Mouse (Mus musculus) ES-E14 (cell line): Measurements from ENCODE around the gene Gm20532. TPM values are rescaled to one million over a fixed set of nuclear protein-coding genes. Genes with fewer than 3 reads are reported as not detected.

Experiments
- DNase-seq: peaks from one replicate; pipeline ENCODE4 v3.0.0-alpha.2; 2013; ENCODE audit warnings: low read depth, low spot score
- H3K27ac ChIP-seq: 2 replicates; pipeline ENCODE4 v1.5.1; 2012; ENCODE audit warnings: low read depth, mild to moderate bottlenecking, low read length, moderate library complexity, mixed read lengths; ENCODE audit not compliant: poor library complexity, insufficient read depth, severe bottlenecking
- H3K36me3 ChIP-seq: 2 replicates; pipeline ENCODE4 v1.6.1; 2012; ENCODE audit warnings: mild to moderate bottlenecking, low read length, moderate library complexity, mixed read lengths; ENCODE audit not compliant: control insufficient read depth, poor library complexity, insufficient read depth, severe bottlenecking
- H3K4me1 ChIP-seq, 2 experiments: fragments of 150-350 bp in 1 of 2; sonication (generic) in 1 of 2; 2 replicates each; pipeline ENCODE4 v1.6.1; 2012; ENCODE audit warnings: low read length in 2 of 2, mild to moderate bottlenecking in 1 of 2, mixed read lengths in 1 of 2; ENCODE audit not compliant: control insufficient read depth in 2 of 2, insufficient read depth in 2 of 2, poor library complexity in 1 of 2
- H3K4me3 ChIP-seq, 2 experiments: fragments of 150-350 bp in 1 of 2; sonication (generic) in 1 of 2; 2 replicates each; pipeline ENCODE4 v1.5.1; 2012; ENCODE audit warnings: low read length in 2 of 2, low read depth in 1 of 2, mild to moderate bottlenecking in 1 of 2, mixed read lengths in 1 of 2; ENCODE audit not compliant: insufficient read depth in 1 of 2, poor library complexity in 1 of 2, severe bottlenecking in 1 of 2
- H3K9ac ChIP-seq: 2 replicates; pipeline ENCODE4 v1.6.1; 2012; ENCODE audit warnings: low read depth, mild to moderate bottlenecking, low read length, mixed read lengths; ENCODE audit not compliant: poor library complexity, insufficient read depth, severe bottlenecking
- H3K9me3 ChIP-seq: fragments of 150-350 bp; sonication (generic); 2 replicates; pipeline ENCODE4 v1.6.1; 2012; ENCODE audit warnings: low read depth, mild to moderate bottlenecking, low read length; ENCODE audit not compliant: control insufficient read depth, insufficient read depth
- CHD2 ChIP-seq: IDR thresholded peaks from 2 replicates; pipeline ENCODE4 v1.6.1; 2014; ENCODE audit warnings: mild to moderate bottlenecking, low read depth, low read length, inconsistent platforms
- HCFC1 ChIP-seq: IDR thresholded peaks from 2 replicates; pipeline ENCODE4 v1.6.1; 2012; ENCODE audit warnings: low read length, inconsistent platforms, borderline replicate concordance; ENCODE audit not compliant: insufficient read depth
- MAFK ChIP-seq: IDR thresholded peaks from 2 replicates; pipeline ENCODE4 v1.6.1; 2014; ENCODE audit warnings: mild to moderate bottlenecking, low read depth, low read length, inconsistent platforms; ENCODE audit not compliant: insufficient read depth
- ZC3H11A ChIP-seq: IDR thresholded peaks from 2 replicates; pipeline ENCODE4 v1.6.1; 2012; ENCODE audit warnings: low read depth, mild to moderate bottlenecking, inconsistent platforms, low read length, borderline replicate concordance
- ZNF384 ChIP-seq: IDR thresholded peaks from 2 replicates; pipeline ENCODE4 v1.6.1; 2012; ENCODE audit warnings: low read depth, low read length, inconsistent platforms
- in situ Hi-C, 2 experiments: fragments of 600-800 bp; cut with MboI; formaldehyde crosslinking; loops; one replicate each; pipeline ENCODE4 v1.15.1; 2025; ENCODE audit warnings: low sequenced_read_pairs in 2 of 2, inconsistent platforms in 1 of 2; ENCODE audit not compliant: unreplicated experiment in 2 of 2
- total RNA-seq: library from RNA; depleted of rRNA; stranded (reverse); fragments of 300-350 nt; gene quantifications from 2 replicates; pipeline ENCODE4 v1.2.3, GENCODE M21; 2012

The Gm20532 gene
- total RNA-seq, 1 experiment, result not detected

DNA sequence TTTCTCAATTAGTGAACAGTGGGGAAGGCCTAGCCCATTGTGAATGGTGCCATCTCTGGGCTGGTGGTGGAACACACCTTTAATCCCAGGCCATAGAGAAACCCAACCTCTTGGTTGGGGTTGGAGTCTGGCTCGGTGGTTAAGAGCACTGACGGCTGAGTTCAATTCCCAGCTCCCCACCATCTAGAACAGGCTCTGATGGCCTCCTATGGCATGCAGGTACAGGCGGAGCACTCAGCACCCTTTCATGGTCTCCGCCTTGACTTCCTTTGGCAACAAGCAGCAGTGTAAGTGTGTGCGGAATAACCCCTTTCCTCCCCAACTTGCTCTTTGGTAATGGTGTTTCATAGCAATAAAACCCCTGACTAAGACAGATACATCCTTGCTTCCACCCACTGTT is 52.1 kb downstream of the Gm20532 start:
- H3K4me1 ChIP-seq, result peaks cover 0 to 15% of the 10 kb centered on the region in 2 experiments; a peak in 1 of 4 replicates
- peak overlapping the region; percentile 86 to 89 for H3K4me3 ChIP-seq
- H3K9me3 ChIP-seq, result no peaks in the 10 kb centered on the region
- no peak for TF ChIP-seq HCFC1
- no peak for TF ChIP-seq ZC3H11A
- TF ChIP-seq MAFK, result no peak
- TF ChIP-seq CHD2, result no peak
- no peak for TF ChIP-seq ZNF384
- in situ Hi-C loops, result no loop called here
- no peak for DNase-seq
- peaks cover 49% of the 10 kb centered on the region for H3K36me3 ChIP-seq
- H3K9ac ChIP-seq, result peak overlapping the region; percentile 99
- H3K27ac ChIP-seq, result peak overlapping the region; percentile 73; the same call in 1 of the 2 replicates

DNA sequence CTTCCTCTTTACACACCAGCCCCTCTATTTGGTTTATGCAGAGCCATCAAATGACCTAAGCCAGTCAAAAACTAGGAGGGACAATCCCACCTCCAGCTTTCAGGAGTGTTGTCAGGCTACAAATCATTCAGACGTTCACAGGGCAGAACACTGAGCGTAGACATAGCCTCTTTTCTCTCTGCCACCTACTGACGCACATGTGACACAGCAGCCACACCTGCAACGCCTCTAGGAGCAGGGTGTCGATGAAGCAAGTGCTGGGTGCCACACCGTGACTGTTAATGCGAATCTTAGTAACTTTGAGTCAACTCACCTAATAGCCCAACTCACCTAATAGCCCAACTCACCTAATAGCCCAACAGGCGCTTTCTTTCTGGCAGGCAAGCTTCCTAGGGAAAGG is 52.6 kb downstream of the Gm20532 start:
- H3K9ac ChIP-seq, result peak overlapping the region; percentile 99
- in situ Hi-C loops, result no loop called here
- peaks cover 1 to 18% of the 10 kb centered on the region in 2 experiments; a peak in 1 of 4 replicates for H3K4me1 ChIP-seq
- peaks cover 47% of the 10 kb centered on the region for H3K36me3 ChIP-seq
- no peak for DNase-seq
- no peak for TF ChIP-seq ZC3H11A
- TF ChIP-seq HCFC1, result no peak; the same call in 1 of the 2 replicates
- no peak for TF ChIP-seq CHD2
- TF ChIP-seq MAFK, result no peak
- TF ChIP-seq ZNF384, result no peak
- H3K27ac ChIP-seq, result peak overlapping the region; percentile 73; the same call in 1 of the 2 replicates
- peak overlapping the region; percentile 86 to 89 for H3K4me3 ChIP-seq
- H3K9me3 ChIP-seq, result no peaks in the 10 kb centered on the region

DNA sequence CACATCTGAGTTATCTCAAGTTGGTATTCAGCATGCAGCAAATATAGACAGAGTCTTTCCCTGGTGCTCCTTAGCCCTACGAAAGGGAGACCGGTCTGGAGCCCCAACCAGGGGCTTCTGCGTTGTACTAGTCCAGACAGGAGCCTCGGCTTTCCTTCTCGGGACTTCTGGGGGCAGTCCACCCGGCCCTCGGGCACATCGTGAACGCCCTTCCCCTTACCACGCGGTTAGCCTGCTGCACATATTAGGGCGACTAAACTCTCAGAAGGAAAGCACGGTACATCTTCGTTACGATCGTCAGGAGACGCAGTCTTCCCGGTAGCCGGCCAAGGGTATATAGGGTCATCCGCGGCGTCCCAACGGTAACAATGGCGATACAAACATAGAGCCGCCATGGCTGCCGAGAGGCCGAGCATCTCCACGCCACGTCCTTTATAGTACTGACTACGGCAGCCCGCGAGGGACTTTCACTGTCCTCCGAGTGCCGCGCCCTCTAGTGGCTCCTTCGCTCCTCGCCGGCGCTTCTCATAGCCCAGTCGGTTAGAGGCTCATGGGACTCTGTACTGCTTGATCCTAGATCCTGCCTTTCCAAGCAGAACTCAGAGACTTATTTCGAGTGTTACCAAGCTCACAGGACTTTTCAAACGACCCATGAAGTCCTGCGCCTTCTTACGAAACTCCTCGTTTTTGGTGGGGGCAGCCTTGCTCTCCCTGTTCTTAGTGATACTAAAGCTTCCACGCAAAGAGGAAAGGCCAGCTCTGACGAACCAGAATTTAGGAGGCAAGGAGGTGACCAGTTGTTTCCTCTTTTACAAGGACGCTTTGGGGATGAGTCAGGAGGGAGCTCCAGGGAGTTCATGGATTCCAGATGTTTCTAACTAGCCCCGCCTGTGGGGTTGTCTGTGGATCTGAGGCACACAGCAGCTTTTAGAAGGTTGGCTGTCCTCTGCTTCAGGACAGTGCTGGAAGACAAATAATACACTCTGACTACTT is 53.7 kb downstream of the Gm20532 start:
- Histone ChIP-seq H3K4me1 (peaks cover 5 to 24% of the 10 kb centered on the region in 2 experiments; a peak in 2 of 4 replicates), H3K9me3 (no peaks in the 10 kb centered on the region), H3K9ac (peak overlapping the region; percentile 99), H3K36me3 (peaks cover 39% of the 10 kb centered on the region), H3K4me3 (peak overlapping the region; percentile 86 to 89), H3K27ac (peak overlapping the region; percentile 73)
- peak; percentile 95 for DNase-seq
- in situ Hi-C loops, result no loop called here
- TF ChIP-seq HCFC1 (peak; percentile 78), ZC3H11A (0 out of 2 replicates have a peak, but pooled peaks have one; percentile 26), MAFK (0 out of 2 replicates have a peak, but pooled peaks have one; percentile 17), CHD2 (no peak)

DNA sequence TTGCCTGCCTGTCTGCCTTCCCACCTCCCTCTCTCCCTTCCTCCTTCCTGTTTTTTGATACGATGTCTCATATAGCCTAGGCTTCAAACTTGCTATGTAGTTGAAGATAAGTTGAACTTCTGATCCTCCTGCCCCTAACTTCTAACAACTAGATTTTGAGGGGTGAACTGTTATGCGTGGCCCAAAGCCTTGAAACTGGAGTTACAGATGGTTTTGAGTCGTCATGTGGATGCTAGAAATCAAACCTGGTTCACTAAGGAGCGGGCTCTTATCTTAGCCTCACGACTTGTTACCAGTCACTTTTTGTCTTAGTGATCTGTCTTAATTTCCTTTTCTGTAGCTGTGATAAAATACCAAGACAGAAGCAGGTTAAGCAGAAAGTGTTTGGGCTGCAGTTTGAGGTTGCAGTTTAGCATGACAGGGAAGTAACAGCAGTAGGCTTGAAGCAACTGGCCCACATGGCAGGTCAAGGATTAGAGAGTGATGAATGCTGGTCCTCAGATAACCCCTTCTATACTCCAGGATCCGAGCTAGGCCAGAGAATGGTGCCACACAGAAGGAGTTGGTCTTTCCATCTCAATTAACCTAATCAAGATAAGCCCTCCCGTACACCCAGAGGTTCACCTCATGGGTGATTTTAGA is 54.7 kb downstream of the Gm20532 start:
- no peak overlapping the region for H3K9ac ChIP-seq
- TF ChIP-seq HCFC1, result no peak
- TF ChIP-seq CHD2, result no peak
- no peak for TF ChIP-seq ZC3H11A
- no peak for TF ChIP-seq MAFK
- TF ChIP-seq ZNF384, result no peak
- H3K4me1 ChIP-seq, result peaks cover 5 to 21% of the 10 kb centered on the region in 2 experiments; a peak in 2 of 4 replicates
- no peak for DNase-seq
- no peak overlapping the region for H3K4me3 ChIP-seq
- H3K36me3 ChIP-seq, result peaks cover 30% of the 10 kb centered on the region
- in situ Hi-C loops, result no loop called here
- H3K27ac ChIP-seq, result no peak overlapping the region
- no peaks in the 10 kb centered on the region for H3K9me3 ChIP-seq
